Mouse (Mus musculus): ENCODE results near the gene Zfp788.
"Not testable (repeated sequence)": the region's sequence is repeated elsewhere in the genome, so short reads cannot be mapped to it uniquely, and the experiment has no call there.

DNA sequence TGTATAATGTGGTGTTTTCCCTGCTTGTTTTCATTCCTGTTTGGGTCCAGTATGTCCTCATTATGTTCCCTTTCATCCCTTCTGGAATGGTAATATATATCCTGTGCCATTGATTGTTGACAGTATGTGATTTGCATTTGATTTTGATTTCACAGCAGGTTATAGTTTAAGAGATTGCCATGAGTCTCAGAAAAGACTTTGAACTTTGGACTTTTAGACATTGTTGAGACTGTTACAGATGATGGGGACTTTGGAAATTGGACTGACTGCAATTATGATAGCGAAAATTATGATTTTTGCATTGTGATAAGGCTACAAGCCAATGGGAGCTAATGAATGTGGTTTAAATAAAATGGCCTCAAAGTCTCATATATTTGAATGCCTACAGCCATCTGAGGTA, 16.8 kb upstream of the Zfp788 start:
- not testable (repeated sequence) for TF ChIP-seq GATA1, TAL1 (IDR thresholded peaks at IDR 0.05; ENCODE audit: low read length)
